Mouse (Mus musculus): ENCODE measurements around the gene Mgat5b.

DNA sequence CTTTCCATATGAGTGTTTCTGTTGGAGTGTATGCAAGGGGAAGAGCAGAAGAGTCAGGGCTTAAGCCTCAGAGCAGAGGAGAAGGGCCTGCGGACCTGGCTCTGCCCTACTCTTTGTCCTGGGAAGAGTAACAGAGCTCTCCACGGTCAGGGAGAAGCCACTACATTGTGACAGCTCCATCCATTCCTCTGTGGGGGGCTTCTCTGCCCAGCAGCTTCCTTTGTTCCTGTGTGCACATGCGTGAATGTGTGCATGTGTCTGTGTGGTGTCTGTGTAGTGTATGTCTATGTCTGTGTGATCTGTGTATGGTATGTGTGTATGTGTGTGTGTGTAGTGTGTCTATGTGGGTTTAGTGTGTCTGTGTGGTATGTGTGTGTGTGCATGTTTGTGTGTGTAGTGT, 23.3 kb upstream of the Mgat5b start:
- TF ChIP-seq CTCF (IDR thresholded peaks at IDR 0.05; ENCODE audit: low read depth, low read length) (no peak), POLR2A (IDR thresholded peaks at IDR 0.05; ENCODE audit: borderline replicate concordance, low read depth, low read length) (no peak)
